Mouse (Mus musculus): ENCODE data around the gene Pi4ka.

- TF ChIP-seq CTCF (conservative IDR thresholded peaks at IDR 0.05; ENCODE audit: low read length), result no peak
- no peak for TF ChIP-seq NANOG (IDR thresholded peaks at IDR 0.05; ENCODE audit: borderline replicate concordance, low read length)
These were observed 147.2 kb downstream of the Pi4ka start for GRCm38 (mm10) chr16:17258917-17259316.

Measured in E14TG2a.4 (cell line).